Mouse (Mus musculus) liver, embryonic 15.5 days (tissue): ENCODE measurements around the gene Hspb11. TPM values are rescaled to one million over a fixed set of nuclear protein-coding genes. Genes with fewer than 3 reads are reported as not detected.
A peak's percentile ranks its signal among the peaks of the same experiment; 100 is the strongest.

ENCODE experiments used
- ATAC-seq: fragments of 200-750 bp; cut with Nextera tagmentation; 2 replicates; pipeline ENCODE4 v1.8.0; 2017; ENCODE audit warnings: moderate number of reproducible peaks, mild to moderate bottlenecking, moderate library complexity; ENCODE audit not compliant: insufficient read depth
- H3K27ac ChIP-seq: fragments of 300-500 bp; sonication (generic); replicated peaks from 2 replicates; pipeline ENCODE4 v1.5.1; 2015; ENCODE audit warnings: mild to moderate bottlenecking, inconsistent platforms
- H3K27me3 ChIP-seq: fragments of 300-500 bp; sonication (generic); 2 replicates; pipeline ENCODE4 v1.6.1; 2015; ENCODE audit warnings: mild to moderate bottlenecking, inconsistent platforms
- H3K36me3 ChIP-seq: fragments of 300-500 bp; sonication (generic); replicated peaks from 2 replicates; pipeline ENCODE4 v1.6.1; 2015; ENCODE audit warnings: moderate library complexity, mild to moderate bottlenecking, inconsistent platforms
- H3K4me1 ChIP-seq: fragments of 300-500 bp; sonication (generic); replicated peaks from 2 replicates; pipeline ENCODE4 v1.6.1; 2015; ENCODE audit warnings: inconsistent platforms
- H3K4me2 ChIP-seq: fragments of 300-500 bp; sonication (generic); 2 replicates; pipeline ENCODE4 v1.6.1; 2015; ENCODE audit warnings: moderate library complexity, mild to moderate bottlenecking, inconsistent platforms
- H3K4me3 ChIP-seq: fragments of 300-500 bp; sonication (generic); replicated peaks from 2 replicates; pipeline ENCODE4 v1.5.1; 2015; ENCODE audit warnings: mild to moderate bottlenecking, inconsistent platforms
- H3K9ac ChIP-seq: fragments of 300-500 bp; sonication (generic); 2 replicates; pipeline ENCODE4 v1.6.1; 2015; ENCODE audit warnings: moderate library complexity, mild to moderate bottlenecking, inconsistent platforms
- H3K9me3 ChIP-seq: fragments of 300-500 bp; sonication (generic); replicated peaks from 2 replicates; pipeline ENCODE4 v1.6.1; 2016; ENCODE audit warnings: inconsistent platforms
- WGBS: fragments of 180-500 bp; shearing (Covaris S2); methylation state at CpG from one replicate; pipeline ENCODE4 v1.1.7; 2015; ENCODE audit warnings: mixed read lengths; ENCODE audit not compliant: insufficient replicate concordance; 5-methylcytosine and 5-hydroxymethylcytosine counted together
- polyA plus RNA-seq: library from polyadenylated mRNA; unstranded; fragments of >200 nt; fragmentation: Nextera tagmentation; extraction: Ambion mirVana; gene quantifications from 2 replicates; pipeline ENCODE4 v1.2.1, GENCODE M21; 2015

The Hspb11 gene
- polyA plus RNA-seq, 1 experiment from 2014 or later, result 6.9 TPM

DNA sequence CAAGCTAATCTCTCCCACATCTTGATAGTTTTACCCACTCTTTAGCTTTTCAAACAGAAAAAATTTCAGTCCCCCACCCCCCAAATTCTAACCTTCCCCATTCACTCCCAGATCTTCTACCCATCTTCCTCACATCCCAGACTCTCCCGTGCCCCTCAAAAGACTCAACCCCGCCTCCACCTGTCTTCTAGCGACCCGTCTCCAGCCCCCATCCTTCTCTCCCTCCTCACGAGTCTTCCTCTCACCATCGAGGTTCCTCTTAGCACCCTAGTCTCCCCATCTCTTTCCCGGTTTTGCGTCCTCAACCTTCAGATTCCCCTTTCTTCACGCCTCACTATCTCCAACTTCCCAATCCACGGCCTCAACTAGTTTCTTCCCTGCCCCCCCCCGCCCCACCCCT is 871 bp upstream of the Hspb11 start:
- H3K4me2 ChIP-seq, result peak overlapping the region; percentile 97
- peaks cover 47% of the 10 kb centered on the region for H3K4me1 ChIP-seq
- H3K4me3 ChIP-seq, result peak overlapping the region; percentile 84
- peak overlapping the region; percentile 82; the same call in 1 of the 2 replicates for H3K9ac ChIP-seq
- H3K9me3 ChIP-seq, result no peaks in the 10 kb centered on the region
- no peaks in the 10 kb centered on the region for H3K36me3 ChIP-seq
- peak overlapping the region; percentile 12; the same call in 1 of the 2 replicates for H3K27ac ChIP-seq
- ATAC-seq, result no peak
- 0 out of 2 replicates have a peak, but pooled peaks cover 2% of the 10 kb centered on the region for H3K27me3 ChIP-seq
- 2% methylated on average over 11 of the region's 11 CpGs for WGBS

DNA sequence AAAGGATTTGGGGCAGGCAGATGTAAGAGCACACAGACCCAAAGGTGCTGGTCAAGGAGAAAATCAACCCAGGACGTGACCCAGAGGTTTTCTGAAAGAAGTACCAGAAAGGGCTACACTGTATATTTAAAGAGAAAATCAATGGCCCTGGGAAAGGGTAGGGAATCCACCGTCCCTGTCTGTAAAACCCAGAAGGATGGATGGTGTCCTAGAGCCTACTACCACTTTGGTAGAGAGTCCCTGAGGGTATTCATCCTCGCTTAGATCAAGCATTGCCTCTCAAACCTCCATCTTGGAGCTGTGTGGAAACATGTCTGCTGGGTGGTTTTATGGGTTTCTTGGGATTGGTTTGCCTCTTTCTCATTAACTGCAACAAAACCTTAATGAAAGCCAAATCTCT is 1.0 kb downstream of the Hspb11 start:
- no peaks in the 10 kb centered on the region for H3K36me3 ChIP-seq
- peak overlapping the region; percentile 97 for H3K4me2 ChIP-seq
- no peak overlapping the region for H3K27ac ChIP-seq
- H3K9me3 ChIP-seq, result no peaks in the 10 kb centered on the region
- H3K4me3 ChIP-seq, result peak overlapping the region; percentile 84
- H3K9ac ChIP-seq, result peak overlapping the region; percentile 82; the same call in 1 of the 2 replicates
- H3K27me3 ChIP-seq, result 0 out of 2 replicates have a peak, but pooled peaks cover 2% of the 10 kb centered on the region
- WGBS, result 48% methylated on average over 3 of the region's 3 CpGs
- no peak for ATAC-seq
- H3K4me1 ChIP-seq, result peaks cover 38% of the 10 kb centered on the region

DNA sequence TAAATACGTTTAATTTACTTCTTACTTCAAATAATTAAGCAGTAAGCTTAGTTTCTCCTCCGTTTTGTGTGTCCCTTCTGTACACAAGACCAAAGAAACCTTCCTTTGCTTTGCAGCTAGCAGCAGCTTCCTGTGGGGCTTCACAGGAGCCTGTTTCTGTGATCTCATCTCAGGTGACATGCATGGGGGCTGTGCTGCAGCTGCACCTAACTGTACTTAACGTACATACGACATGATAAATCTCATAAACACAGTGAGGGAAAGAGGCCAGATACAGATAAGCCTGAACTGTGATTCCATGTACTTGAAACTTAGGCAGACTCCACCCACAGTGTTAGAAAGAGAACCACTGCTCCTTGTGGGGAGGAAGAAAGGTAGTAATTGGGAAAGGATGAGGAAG is 6.6 kb downstream of the Hspb11 start:
- no peak overlapping the region for H3K9ac ChIP-seq
- ATAC-seq, result no peak
- H3K27me3 ChIP-seq, result no peaks in the 10 kb centered on the region
- H3K4me2 ChIP-seq, result no peak overlapping the region
- no peak overlapping the region for H3K4me3 ChIP-seq
- no peaks in the 10 kb centered on the region for H3K4me1 ChIP-seq
- H3K27ac ChIP-seq, result no peak overlapping the region
- H3K36me3 ChIP-seq, result no peaks in the 10 kb centered on the region
- 31% methylated on average over 4 of the region's 4 CpGs for WGBS
- H3K9me3 ChIP-seq, result no peaks in the 10 kb centered on the region

DNA sequence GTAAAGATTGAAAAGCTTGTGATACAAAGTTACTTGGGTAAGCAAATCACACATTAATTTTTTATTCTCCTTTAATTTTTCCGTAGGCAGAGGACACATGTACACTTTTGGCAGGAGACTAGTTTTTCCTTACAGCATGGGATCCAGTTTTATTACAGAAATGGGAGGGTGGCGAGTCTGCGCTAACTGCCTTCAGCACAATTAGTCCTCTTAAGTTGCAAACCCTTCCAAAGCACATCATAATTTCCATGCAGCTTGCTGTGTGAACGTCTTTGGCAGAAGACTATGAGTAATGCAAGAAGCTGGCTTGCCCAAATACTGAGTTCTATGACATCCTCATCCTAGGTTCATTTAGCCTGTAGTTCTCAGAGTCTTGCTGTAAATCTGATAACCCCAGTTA is 20.3 kb downstream of the Hspb11 start:
- no peak overlapping the region for H3K9ac ChIP-seq
- no peaks in the 10 kb centered on the region for H3K9me3 ChIP-seq
- no peak for ATAC-seq
- H3K4me3 ChIP-seq, result no peak overlapping the region
- WGBS, result 72% methylated on average over 4 of the region's 4 CpGs
- H3K36me3 ChIP-seq, result no peaks in the 10 kb centered on the region
- no peaks in the 10 kb centered on the region for H3K4me1 ChIP-seq
- H3K27me3 ChIP-seq, result no peaks in the 10 kb centered on the region
- no peak overlapping the region for H3K4me2 ChIP-seq
- H3K27ac ChIP-seq, result no peak overlapping the region

DNA sequence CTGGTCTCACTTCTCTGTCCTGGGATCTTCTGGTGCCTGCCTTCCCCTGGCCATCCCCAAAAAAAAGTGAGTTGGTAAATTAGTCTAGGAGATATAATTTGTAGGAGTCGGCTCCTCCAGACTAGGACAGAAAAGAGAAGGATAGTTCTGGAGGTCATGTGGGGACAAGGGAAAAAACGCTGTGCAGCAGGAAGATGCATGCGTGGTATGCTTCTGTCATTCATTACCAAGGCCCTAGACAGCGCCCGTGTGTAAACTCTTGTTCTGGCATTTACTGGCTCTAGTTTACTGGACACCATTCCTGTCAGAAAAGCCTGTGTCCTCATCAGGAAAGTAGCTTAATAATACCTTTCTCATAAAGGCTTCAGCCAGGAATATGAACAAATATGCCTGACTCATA is 21.1 kb downstream of the Hspb11 start:
- 72% methylated on average over 5 of the region's 5 CpGs for WGBS

DNA sequence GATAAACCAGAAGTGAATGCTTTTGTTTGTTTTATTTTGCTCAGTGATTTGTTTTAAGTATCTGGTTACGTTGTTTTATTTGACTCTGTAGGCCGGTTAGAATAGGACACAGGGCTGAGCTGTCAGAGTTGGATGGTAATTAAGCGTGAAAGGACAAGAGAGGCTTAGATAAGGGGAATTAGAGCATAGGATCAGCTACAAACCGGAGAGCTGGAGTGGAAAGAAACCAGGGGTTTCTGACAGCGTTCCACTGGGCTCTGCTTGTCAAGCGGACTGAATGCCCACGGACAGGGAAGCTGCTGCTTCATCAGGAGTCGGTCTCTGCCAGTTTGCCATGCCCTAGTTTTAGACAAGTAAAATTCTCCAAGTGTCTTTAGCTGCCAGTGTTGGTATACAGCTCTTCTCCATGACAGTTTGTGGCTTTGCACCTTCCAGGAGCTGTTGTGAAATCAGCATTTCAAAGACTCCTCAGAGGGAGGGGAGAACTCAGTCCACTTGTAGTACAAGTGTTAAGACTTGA is 24.9 kb downstream of the Hspb11 start:
- H3K9me3 ChIP-seq, result no peaks in the 10 kb centered on the region
- H3K36me3 ChIP-seq, result no peaks in the 10 kb centered on the region
- H3K4me3 ChIP-seq, result no peak overlapping the region
- no peaks in the 10 kb centered on the region for H3K27me3 ChIP-seq
- no peak overlapping the region for H3K9ac ChIP-seq
- ATAC-seq, result no peak
- H3K4me2 ChIP-seq, result no peak overlapping the region
- WGBS, result 48% methylated on average over 8 of the region's 8 CpGs
- no peak overlapping the region for H3K27ac ChIP-seq
- no peaks in the 10 kb centered on the region for H3K4me1 ChIP-seq

More for the DNA sequence above, 21.1 kb downstream of the Hspb11 start:
- H3K4me2 ChIP-seq, result no peak overlapping the region
- H3K27ac ChIP-seq, result no peak overlapping the region
- no peak for ATAC-seq
- H3K4me3 ChIP-seq, result no peak overlapping the region
- no peaks in the 10 kb centered on the region for H3K4me1 ChIP-seq
- no peaks in the 10 kb centered on the region for H3K36me3 ChIP-seq
- H3K9ac ChIP-seq, result no peak overlapping the region
- no peaks in the 10 kb centered on the region for H3K9me3 ChIP-seq
- H3K27me3 ChIP-seq, result no peaks in the 10 kb centered on the region

DNA sequence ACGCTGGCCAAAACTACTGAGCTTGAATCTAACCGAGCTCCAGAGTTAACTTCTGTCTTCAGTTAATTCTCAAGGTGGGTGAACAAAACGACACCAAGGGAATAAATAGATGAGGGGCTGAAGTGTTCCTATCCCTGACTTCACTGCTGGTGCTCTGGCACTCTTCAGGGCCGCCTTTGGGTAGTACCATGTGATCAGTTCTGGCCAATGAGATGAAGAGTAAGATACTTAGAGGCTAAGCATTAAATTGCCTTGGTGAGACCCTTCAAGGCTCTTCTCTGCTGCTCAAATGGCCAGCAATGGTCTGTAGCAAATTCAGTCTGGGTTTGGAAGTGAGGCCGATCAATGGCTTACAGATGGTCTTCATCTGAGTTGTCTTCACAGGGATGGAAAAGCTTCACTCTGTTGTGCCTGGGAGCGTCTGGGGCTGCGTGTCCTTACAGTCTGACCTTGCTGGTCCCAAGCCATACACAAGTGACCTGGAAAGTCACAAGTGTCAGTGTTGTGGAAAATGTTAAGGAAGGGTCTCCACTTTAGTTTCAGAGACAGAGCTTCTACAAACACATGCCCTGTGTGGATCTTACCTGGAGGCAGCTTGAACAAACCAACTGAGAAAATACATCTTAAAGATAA is 27.6 kb downstream of the Hspb11 start:
- WGBS, result 69% methylated on average over 7 of the region's 7 CpGs
- no peak overlapping the region for H3K9ac ChIP-seq
- ATAC-seq, result no peak
- H3K4me1 ChIP-seq, result no peaks in the 10 kb centered on the region
- H3K27ac ChIP-seq, result no peak overlapping the region
- no peaks in the 10 kb centered on the region for H3K27me3 ChIP-seq
- H3K4me3 ChIP-seq, result no peak overlapping the region
- no peaks in the 10 kb centered on the region for H3K9me3 ChIP-seq
- no peaks in the 10 kb centered on the region for H3K36me3 ChIP-seq
- no peak overlapping the region for H3K4me2 ChIP-seq

DNA sequence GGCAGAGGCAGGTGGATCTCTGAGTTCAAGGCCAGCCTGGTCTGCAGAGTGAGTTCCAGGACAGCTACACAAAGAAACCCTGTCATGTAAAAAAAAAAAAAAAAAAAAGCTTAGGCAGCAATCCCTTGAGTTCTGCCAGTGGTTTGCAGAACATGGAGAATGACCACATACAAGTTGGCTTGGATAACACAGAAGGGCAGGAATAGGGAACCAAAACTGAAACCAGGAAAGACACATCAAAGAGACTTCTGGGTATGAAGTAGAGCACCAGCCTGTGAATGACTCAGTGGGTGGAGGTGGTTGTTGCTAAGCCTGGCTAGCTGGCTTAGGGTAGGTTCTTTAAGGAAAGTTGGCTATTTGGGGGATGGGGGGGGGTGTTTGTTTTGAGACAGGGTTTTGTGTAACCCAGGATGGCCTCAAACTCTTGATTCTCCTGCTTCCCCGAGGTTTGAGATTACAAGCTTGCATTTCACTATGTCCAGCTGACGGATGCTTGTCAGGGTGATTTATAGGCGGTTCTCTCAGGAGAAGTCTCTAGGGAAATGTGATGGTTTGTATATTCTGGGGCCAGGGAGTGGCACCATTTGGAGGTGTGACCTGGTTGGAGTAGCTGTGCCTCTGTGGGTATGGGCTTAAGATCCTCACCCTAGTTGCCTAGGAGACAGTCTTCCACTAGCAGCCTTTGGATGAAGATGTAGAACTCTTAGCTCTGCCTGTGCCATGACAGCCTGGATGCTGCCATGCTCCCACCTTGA is 32.2 kb downstream of the Hspb11 start:
- no peak overlapping the region for H3K27ac ChIP-seq
- no peaks in the 10 kb centered on the region for H3K4me1 ChIP-seq
- H3K4me3 ChIP-seq, result no peak overlapping the region
- H3K9me3 ChIP-seq, result no peaks in the 10 kb centered on the region
- 56% methylated on average over 3 of the region's 3 CpGs for WGBS
- H3K4me2 ChIP-seq, result no peak overlapping the region
- no peaks in the 10 kb centered on the region for H3K27me3 ChIP-seq
- no peak overlapping the region for H3K9ac ChIP-seq
- no peaks in the 10 kb centered on the region for H3K36me3 ChIP-seq
- ATAC-seq, result no peak

DNA sequence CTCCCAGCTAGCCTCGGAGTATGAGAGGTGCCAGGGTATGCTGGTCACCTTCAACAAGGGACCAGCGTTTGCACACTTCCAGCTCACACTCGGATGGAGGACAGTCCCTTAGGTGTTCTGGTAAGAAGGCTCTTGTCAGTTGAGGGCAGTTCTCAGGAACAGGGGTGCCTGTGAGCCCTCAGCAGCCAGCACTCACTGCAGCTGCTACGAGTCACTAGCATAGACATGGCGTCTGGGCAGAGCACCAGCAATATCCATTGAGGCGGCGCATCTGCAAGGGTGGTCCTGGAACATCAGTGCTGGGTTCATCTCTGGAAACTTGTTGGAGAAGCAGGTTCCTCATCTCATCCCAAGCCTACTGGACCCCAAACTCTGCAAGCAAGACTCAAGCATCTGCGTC is 33.0 kb downstream of the Hspb11 start:
- Histone ChIP-seq H3K4me2 (no peak overlapping the region), H3K9me3 (no peaks in the 10 kb centered on the region), H3K36me3 (no peaks in the 10 kb centered on the region), H3K4me3 (no peak overlapping the region), H3K9ac (no peak overlapping the region), H3K27ac (no peak overlapping the region), H3K4me1 (no peaks in the 10 kb centered on the region), H3K27me3 (no peaks in the 10 kb centered on the region)
- 75% methylated on average over 8 of the region's 8 CpGs for WGBS
- no peak for ATAC-seq

DNA sequence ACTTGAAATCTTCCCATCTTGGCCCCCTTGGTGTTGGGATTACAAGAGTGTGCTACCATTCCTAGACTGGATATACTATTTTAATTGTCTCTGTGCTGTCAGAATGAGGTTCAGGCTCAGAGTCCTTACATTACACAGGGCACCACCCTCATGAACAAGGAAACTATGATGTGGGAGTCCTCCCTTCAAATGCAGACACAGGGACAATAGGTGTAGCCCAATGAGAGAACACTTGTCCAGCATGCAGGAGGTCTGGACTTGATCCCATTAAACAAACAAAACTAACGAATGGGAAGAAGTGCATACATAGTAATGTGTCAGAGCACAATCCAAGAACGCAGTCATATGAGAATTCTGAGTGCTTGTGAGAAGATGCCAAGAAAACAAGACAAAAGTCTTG is 34.1 kb downstream of the Hspb11 start:
- WGBS, result 59% methylated on average over 2 of the region's 2 CpGs
- ATAC-seq, result no peak
- Histone ChIP-seq H3K9ac (no peak overlapping the region), H3K4me3 (no peak overlapping the region), H3K9me3 (no peaks in the 10 kb centered on the region), H3K27ac (no peak overlapping the region), H3K27me3 (no peaks in the 10 kb centered on the region), H3K36me3 (no peaks in the 10 kb centered on the region), H3K4me2 (no peak overlapping the region), H3K4me1 (no peaks in the 10 kb centered on the region)

DNA sequence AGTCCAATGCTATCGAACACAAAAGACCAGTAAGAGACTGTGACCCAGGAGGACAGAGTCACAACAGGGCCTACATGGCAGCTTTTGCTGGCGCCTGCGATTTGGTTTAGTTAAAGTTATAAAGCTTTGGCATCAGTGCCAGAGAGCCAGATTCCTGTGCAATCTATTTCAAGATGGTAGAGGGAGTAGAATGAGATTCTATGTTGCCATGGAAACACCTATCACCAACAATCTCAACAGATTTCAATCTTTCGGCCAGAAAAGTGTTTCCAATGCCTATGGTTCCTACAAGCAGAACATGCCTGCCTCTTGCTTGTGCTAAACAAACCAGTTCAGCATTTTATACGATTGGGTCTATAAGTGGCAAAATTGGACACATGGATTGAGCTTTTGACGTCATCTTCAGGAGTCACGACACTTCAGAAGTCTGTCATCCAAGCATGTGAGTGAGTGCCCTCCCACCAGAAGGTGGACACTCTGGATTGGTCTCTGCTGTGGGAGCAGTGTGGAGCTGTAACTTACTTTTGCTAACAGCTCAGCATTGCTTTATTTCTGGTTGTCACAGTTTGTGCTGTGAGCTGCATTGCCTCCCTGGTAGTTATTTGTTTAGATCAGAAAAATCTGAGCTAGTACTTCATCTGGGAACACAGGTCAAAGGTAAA is 38.3 kb downstream of the Hspb11 start:
- H3K9me3 ChIP-seq, result no peaks in the 10 kb centered on the region
- WGBS, result 64% methylated on average over 7 of the region's 7 CpGs
- no peak overlapping the region for H3K4me3 ChIP-seq
- no peak for ATAC-seq
- no peak overlapping the region for H3K9ac ChIP-seq
- H3K4me1 ChIP-seq, result no peaks in the 10 kb centered on the region
- H3K36me3 ChIP-seq, result no peaks in the 10 kb centered on the region
- no peak overlapping the region for H3K4me2 ChIP-seq
- H3K27ac ChIP-seq, result no peak overlapping the region
- H3K27me3 ChIP-seq, result no peaks in the 10 kb centered on the region
